Mouse (Mus musculus) thymus, postnatal 14 days (tissue): Measurements from ENCODE around the gene Sh3gl1.
A peak's percentile ranks its signal among the peaks of the same experiment; 100 is the strongest.

Experiments used
- DNase-seq: peaks from one replicate; pipeline ENCODE4 v3.0.0; 2021

Sh3gl1 gene

GRCm38 (mm10) chr17:56018347-56019131, 17.9 kb downstream of the Sh3gl1 start:
- DNase-seq: peak; percentile 86

DNA sequence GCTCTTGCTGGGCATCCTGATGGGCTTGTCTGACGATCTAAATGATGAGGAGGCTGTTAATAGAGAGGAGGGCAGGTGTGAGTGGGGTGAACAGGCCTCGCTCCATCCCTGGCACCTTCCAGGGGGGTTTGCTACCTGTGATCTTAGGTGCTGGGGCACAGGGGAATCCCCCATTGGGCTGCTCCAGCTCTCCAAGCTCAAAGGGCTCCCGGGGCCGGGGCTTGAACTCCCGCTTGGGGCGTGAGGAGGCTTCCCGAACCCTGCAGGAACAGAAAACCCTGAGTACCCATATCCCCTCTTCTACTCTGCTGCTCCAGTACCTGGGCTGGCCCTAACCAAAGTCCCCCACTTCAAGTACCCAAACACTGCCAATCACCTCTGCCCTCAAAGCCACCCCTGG, 18.6 kb downstream of the Sh3gl1 start:
- DNase-seq: no peak

GRCm38 (mm10) chr17:56016793-56017785, 19.3 kb downstream of the Sh3gl1 start:
- DNase-seq: no peak

GRCm38 (mm10) chr17:56016382-56016781, 20.1 kb downstream of the Sh3gl1 start:
- no peak for DNase-seq

DNA sequence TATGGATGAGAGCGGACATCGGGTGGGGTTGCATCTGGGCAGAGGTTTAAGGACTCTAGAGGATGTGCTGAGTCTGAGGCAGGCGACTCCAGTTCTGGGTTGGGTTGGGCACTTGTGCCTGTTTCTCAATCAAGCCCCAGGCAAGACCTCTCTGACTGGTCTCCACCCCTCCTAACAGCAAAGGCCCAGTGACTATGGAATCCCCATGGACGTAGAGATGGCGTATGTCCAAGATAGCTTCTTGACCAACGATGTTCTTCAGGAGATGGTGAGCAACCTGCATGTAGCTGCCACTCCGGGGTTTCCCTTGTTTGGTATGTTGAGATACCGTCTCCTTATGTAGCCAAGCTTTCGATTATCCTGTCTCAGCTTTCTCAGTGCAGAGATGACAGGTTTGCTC, 21.1 kb downstream of the Sh3gl1 start:
- DNase-seq: no peak

GRCm38 (mm10) chr17:56011441-56011840, 25.0 kb downstream of the Sh3gl1 start:
- DNase-seq: no peak

DNA sequence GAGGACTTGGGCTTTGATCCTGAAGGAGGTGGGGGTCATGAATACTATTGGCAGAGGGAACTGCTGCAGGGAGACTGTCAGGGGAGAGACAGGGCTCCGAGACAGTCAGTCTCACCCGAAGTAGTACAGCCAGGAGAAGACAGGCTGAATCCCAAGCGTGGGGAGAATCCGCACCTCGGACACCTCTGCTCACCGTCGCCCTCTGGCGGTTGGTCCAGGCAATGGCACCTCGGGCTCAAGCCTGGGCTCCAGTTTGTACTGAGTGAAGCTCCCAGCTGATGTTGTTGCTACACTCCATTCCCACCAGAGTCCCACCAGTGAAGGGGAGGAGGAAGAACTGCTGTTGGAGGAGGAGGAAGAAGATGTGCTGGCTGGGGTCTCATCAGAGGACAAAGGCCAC, 25.8 kb downstream of the Sh3gl1 start:
- peak; percentile 86 for DNase-seq

- DNase-seq: no peak
These were observed 26.2 kb downstream of the Sh3gl1 start for GRCm38 (mm10) chr17:56010255-56010654.

DNA sequence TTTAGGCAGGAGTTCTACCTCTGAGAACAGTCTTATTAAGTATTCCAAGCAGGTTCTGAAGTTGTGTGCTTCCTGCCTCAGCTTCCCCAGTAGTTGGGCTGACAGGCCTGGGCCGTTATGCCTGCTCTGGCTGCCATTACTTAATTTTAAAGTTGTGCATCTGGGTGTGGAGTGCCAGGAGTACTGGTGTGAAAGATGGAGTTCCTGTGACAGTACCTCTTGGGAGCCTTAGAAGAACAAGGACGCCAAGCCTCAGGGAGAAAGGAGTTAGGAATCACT, 26.5 kb downstream of the Sh3gl1 start:
- DNase-seq: no peak

DNA sequence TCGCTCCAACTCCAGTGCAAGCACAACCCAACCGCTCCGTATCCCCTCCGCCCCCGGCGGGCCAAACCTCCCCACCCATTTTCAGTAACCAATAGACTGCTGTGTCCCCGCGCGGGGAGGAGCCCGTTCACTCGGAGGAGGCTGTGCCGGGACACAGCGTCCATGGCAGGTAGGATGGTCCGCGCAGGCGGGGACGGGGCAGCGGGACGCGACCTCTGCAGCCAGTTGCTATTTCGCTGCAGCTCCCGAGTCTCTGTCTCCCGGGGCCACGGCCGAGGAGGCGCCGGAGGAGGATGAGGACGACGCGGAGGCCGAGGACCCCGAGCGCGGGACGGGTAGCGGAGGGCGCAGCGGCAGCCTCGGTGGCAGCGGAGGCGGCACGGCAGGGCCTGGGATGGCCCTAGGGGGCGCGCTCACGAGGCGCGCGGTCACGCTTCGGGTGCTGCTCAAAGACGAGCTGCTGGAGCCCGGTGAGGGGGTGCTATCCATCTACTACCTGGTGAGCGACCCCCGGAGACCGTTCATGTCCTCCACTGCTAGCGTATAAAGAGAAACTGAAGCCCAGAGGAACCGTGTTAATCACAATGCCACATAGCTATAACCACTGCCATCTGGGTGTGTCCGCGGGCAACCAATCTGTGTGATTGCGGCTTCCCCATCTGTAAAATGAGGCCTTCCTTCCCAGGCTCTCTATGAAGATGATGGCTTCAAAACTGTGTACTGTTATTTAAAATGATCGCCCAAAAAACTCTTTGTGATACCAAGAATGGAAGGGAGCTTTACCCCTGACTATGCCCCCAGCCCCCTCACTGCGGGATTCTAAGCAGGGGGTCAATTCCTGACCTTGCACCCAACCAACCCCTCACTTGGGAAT, 27.1 kb downstream of the Sh3gl1 start:
- peak; percentile 94 for DNase-seq

DNA sequence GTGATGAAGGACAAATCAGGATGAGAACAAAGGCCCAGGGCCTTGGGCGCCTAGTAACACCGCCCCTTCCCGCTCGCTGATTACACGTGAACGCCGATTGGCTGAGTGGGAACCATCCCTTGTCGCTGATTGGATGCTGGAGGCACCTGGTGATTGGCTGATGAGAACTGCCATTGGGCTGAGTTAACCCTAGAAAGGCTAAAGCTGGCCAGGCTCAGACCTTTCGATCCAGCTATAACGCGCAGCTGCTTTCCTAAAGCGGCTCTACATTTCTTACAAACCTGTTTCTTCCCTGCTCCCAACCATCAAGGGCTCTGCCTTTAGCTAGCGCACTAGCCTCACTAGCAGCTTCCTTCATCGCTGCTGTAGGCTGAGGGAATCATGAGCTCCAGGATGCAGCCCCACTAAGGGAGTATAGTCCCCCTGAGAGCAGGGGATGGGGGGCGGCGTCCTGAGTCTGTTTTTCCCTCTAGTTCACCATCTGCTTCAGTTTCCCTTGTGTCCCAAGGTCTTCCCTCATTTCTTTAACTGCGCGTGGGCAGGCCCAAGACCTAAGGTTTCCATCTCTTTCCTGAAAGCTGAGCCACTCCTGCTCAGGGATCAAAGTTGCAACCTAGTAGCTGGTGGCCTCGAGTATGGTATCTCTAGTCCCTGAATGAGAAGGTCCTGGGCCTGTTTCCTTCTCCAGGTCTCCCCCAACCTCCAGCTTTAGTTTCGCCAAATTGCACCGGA, 27.9 kb downstream of the Sh3gl1 start:
- peak; percentile 92 for DNase-seq

GRCm38 (mm10) chr17:56007444-56008355, 28.7 kb downstream of the Sh3gl1 start:
- no peak for DNase-seq

DNA sequence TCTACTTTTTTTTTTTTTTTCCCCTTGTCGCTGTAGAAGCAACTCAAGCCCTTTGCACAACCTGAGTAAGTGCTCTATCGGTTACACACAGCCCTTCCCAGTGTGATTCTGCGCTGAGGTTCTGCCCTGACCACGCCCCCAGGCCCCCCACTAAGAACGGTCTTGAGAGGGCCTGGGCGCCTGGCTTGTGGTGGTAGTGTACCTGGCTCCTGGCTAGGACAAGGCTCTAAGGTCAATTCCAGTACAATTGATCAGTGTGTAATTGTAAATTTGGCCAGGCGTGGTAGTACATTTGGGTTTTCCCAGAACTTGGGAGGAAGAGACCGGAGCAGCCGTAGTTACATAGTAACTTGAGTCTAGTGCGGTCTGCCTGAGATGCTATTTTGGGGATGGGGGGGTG, 29.5 kb downstream of the Sh3gl1 start:
- no peak for DNase-seq

DNA sequence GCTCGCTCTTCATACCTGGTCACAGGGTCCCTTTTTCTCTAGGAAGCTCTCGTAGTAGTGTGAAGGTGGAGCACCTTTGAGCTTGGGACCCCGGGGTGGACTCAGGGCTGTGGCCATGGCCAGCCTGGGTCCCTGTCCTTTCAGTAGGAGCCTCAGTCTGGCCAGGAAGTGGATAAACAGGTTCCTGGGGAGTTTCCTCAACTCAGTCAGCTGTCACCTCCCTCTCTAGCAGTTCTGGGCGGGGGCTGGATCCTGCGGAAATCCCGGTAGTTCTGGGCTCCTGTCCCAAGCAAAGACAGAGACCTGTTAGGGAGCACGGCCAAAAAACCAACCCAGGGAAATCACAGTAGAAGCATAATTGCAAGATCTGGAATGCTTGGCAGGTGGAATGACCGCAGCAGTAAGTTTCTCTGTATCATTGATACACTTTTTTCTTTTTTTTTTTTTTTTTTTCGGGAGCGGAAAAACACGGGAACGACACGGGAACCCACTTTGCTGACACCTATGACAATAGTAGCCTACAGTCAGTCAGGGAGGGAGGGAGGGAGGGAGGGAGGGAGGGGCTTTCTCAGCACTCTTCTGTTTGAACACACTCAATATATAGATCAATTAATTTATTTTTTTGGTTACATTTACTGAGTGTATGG, 30.9 kb downstream of the Sh3gl1 start, which contains the start of the genes Stap2 and Mpnd:
Stap2 (minus strand) TSS at position 170 of the 647 bp plus-strand sequence.
Mpnd (plus strand) TSS at position 297 of the 647 bp plus-strand sequence.
- DNase-seq: no peak

DNA sequence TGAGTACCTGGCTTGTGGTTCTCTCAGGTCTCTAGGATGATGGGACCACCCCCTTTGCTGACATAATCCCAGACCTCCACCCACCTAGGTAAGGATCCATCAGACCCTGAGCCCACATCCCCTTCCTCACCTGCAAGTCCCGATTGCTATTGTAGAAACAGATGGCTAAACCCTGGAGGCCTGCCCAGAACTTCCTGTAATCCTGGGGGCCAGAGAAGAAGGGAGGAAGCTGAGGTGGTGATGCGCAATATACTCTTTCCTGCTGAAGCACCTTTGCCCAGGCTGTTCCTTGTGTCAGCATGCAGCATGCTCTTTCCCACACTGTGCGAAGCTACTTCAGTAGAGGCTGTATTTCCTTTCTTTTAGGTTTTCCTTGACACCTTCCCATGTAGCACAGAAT, 33.4 kb downstream of the Sh3gl1 start:
- DNase-seq: no peak

- DNase-seq: no peak
These were observed 36.5 kb downstream of the Sh3gl1 start for GRCm38 (mm10) chr17:55999794-56000499.

DNA sequence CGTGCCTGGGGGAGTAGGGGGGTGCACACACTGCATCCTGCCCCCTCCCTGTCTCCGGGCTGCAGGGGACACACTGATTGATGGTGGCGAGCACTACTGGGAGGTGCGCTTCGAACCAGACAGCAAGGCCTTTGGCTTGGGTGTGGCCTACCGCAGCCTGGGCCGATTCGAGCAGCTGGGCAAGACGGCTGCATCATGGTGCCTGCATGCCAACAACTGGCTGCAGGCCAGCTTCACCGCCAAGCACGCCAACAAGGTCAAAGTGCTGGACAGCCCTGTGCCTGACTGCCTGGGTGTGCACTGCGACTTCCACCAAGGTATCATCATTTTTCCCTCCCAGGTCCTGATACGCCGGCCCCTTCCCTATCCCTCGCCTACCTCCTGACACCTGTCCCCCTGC, 40.4 kb downstream of the Sh3gl1 start:
- DNase-seq: no peak

GRCm38 (mm10) chr17:55990278-55990898, 46.0 kb downstream of the Sh3gl1 start:
- no peak for DNase-seq
